Mouse (Mus musculus) neural tube, embryonic 15.5 days (tissue): ENCODE measurements around the gene Cyp3a25. TPM values are rescaled to one million over a fixed set of nuclear protein-coding genes. Genes with fewer than 3 reads are reported as not detected.
"Not testable (repeated sequence)": the region's sequence is repeated elsewhere in the genome, so short reads cannot be mapped to it uniquely, and the experiment has no call there.

Experiments
- ATAC-seq: fragments of 200-750 bp; cut with Nextera tagmentation; 2 replicates; pipeline ENCODE4 v1.8.0; 2017; ENCODE audit warnings: mild to moderate bottlenecking, moderate TSS enrichment, moderate library complexity; ENCODE audit not compliant: low FRiP score
- H3K27ac ChIP-seq: fragments of 300-500 bp; sonication (generic); replicated peaks from 2 replicates; pipeline ENCODE4 v1.5.1; 2015; ENCODE audit warnings: mild to moderate bottlenecking, inconsistent platforms
- H3K27me3 ChIP-seq: fragments of 300-500 bp; sonication (generic); replicated peaks from 2 replicates; pipeline ENCODE4 v1.6.1; 2015; ENCODE audit warnings: inconsistent platforms
- H3K36me3 ChIP-seq: fragments of 300-500 bp; sonication (generic); 2 replicates; pipeline ENCODE4 v1.6.1; 2015; ENCODE audit warnings: inconsistent platforms
- H3K4me1 ChIP-seq: fragments of 300-500 bp; sonication (generic); 2 replicates; pipeline ENCODE4 v1.6.1; 2015; ENCODE audit warnings: inconsistent platforms
- H3K4me2 ChIP-seq: fragments of 300-500 bp; sonication (generic); 2 replicates; pipeline ENCODE4 v1.6.1; 2015; ENCODE audit warnings: inconsistent platforms, mild to moderate bottlenecking, moderate library complexity
- H3K4me3 ChIP-seq: fragments of 300-500 bp; sonication (generic); replicated peaks from 2 replicates; pipeline ENCODE4 v1.5.1; 2015; ENCODE audit warnings: mild to moderate bottlenecking, inconsistent platforms
- H3K9ac ChIP-seq: fragments of 300-500 bp; sonication (generic); replicated peaks from 2 replicates; pipeline ENCODE4 v1.6.1; 2015; ENCODE audit warnings: mild to moderate bottlenecking, inconsistent platforms
- H3K9me3 ChIP-seq: fragments of 300-500 bp; sonication (generic); replicated peaks from 2 replicates; pipeline ENCODE4 v1.6.1; 2016; ENCODE audit warnings: inconsistent platforms
- WGBS: fragments of 180-500 bp; shearing (Covaris S2); methylation state at CpG from one replicate; pipeline ENCODE4 v1.1.7; 2015; ENCODE audit warnings: mixed read lengths; 5-methylcytosine and 5-hydroxymethylcytosine counted together
- polyA plus RNA-seq: library from polyadenylated mRNA; unstranded; fragments of >200 nt; fragmentation: Nextera tagmentation; extraction: Ambion mirVana; gene quantifications from 2 replicates; pipeline ENCODE4 v1.2.1, GENCODE M21; 2015

The Cyp3a25 gene
- not detected in 2 replicates for polyA plus RNA-seq

GRCm38 (mm10) chr5:146009509-146009908 lies at the start of gene Cyp3a25:
Gene Cyp3a25 (minus strand): TSS chr5:146009618.
- not testable (repeated sequence) for H3K4me3 ChIP-seq, H3K9me3 ChIP-seq, H3K4me1 ChIP-seq, H3K9ac ChIP-seq, H3K4me2 ChIP-seq, H3K27ac ChIP-seq, ATAC-seq, H3K36me3 ChIP-seq, H3K27me3 ChIP-seq
- WGBS = 69% methylated on average over 1 of the region's 1 CpGs

GRCm38 (mm10) chr5:146021136-146021535 lies 11.7 kb upstream of the Cyp3a25 start:
- H3K4me2 ChIP-seq = no peak overlapping the region
- H3K9me3 ChIP-seq = peaks cover 14% of the 10 kb centered on the region; the same call in 1 of the 2 replicates
- no peaks in the 10 kb centered on the region for H3K27me3 ChIP-seq
- no peaks in the 10 kb centered on the region for H3K4me1 ChIP-seq
- ATAC-seq = no peak
- no peak overlapping the region for H3K4me3 ChIP-seq
- H3K27ac ChIP-seq = no peak overlapping the region
- WGBS = 54% methylated on average over 4 of the region's 4 CpGs
- no peaks in the 10 kb centered on the region for H3K36me3 ChIP-seq
- H3K9ac ChIP-seq = no peak overlapping the region

DNA sequence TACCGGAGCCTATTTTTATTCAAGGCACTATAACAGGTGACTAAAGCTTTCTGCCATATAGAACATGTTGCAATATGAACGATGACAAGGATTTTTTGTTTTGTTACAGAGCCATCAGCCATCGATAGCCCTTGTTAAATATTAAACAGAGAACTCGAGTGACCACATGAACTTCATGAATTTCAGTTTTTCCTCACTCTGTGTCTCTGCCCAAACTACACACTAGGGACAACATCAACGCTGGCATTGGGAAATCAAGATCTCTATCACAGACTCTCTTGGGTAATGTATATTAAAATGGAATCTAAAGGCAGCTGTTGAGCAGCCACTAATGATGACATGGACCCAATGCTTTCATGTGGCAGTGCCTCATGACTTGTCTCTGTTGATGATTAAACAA lies 8.9 kb upstream of the Cyp3a25 start:
- no peak overlapping the region for H3K9ac ChIP-seq
- WGBS = 83% methylated on average over 5 of the region's 5 CpGs
- no peak for ATAC-seq
- H3K4me2 ChIP-seq = no peak overlapping the region
- H3K27me3 ChIP-seq = no peaks in the 10 kb centered on the region
- H3K4me3 ChIP-seq = no peak overlapping the region
- peaks cover 22% of the 10 kb centered on the region; the same call in 1 of the 2 replicates for H3K9me3 ChIP-seq
- H3K36me3 ChIP-seq = no peaks in the 10 kb centered on the region
- no peak overlapping the region for H3K27ac ChIP-seq
- no peaks in the 10 kb centered on the region for H3K4me1 ChIP-seq

- Histone ChIP-seq H3K4me2 (no peak overlapping the region), H3K9ac (no peak overlapping the region), H3K9me3 (peaks cover 12% of the 10 kb centered on the region; the same call in 1 of the 2 replicates), H3K4me1 (no peaks in the 10 kb centered on the region), H3K27ac (no peak overlapping the region), H3K4me3 (no peak overlapping the region), H3K36me3 (no peaks in the 10 kb centered on the region), H3K27me3 (no peaks in the 10 kb centered on the region)
- 83% methylated on average over 1 of the region's 1 CpGs for WGBS
- no peak for ATAC-seq
Observed at GRCm38 (mm10) chr5:146011251-146011650, 1.8 kb upstream of the Cyp3a25 start.

- no peak overlapping the region for H3K4me2 ChIP-seq
- ATAC-seq = no peak
- H3K4me3 ChIP-seq = no peak overlapping the region
- no peak overlapping the region for H3K27ac ChIP-seq
- no peaks in the 10 kb centered on the region for H3K27me3 ChIP-seq
- H3K36me3 ChIP-seq = no peaks in the 10 kb centered on the region
- no peak overlapping the region for H3K9ac ChIP-seq
- H3K9me3 ChIP-seq = peaks cover 29% of the 10 kb centered on the region
- no peaks in the 10 kb centered on the region for H3K4me1 ChIP-seq
Observed at GRCm38 (mm10) chr5:145967080-145967479, 42.3 kb downstream of the Cyp3a25 start.

Other genes starting within 250 kb of the Cyp3a25 start
- gene Cyp3a44, start 203.7 kb downstream of the Cyp3a25 start, polyA plus RNA-seq = not detected in 2 replicates
- not detected in 2 replicates for gene Cyp3a11, start 129.7 kb downstream of the Cyp3a25 start, polyA plus RNA-seq
- gene Cyp3a59, start 69.6 kb upstream of the Cyp3a25 start, polyA plus RNA-seq = not detected in 2 replicates
- not detected in 2 replicates for gene Gm5565, start 150.9 kb upstream of the Cyp3a25 start, polyA plus RNA-seq
- not detected in 2 replicates for gene Gm6309, start 161.1 kb upstream of the Cyp3a25 start, polyA plus RNA-seq
- gene 1700001J03Rik, start 175.7 kb upstream of the Cyp3a25 start, polyA plus RNA-seq = not detected in 2 replicates
- 29.2 and 38.0 TPM in 2 replicates for gene Rnf6, start 211.9 kb upstream of the Cyp3a25 start, polyA plus RNA-seq
- 17.8 and 18.1 TPM in 2 replicates for gene Cdk8, start 221.6 kb upstream of the Cyp3a25 start, polyA plus RNA-seq